Mouse (Mus musculus) liver, embryonic 14.5 days (tissue): ENCODE results near the gene Rabgap1l.

Source experiments
- CTCF ChIP-seq: IDR thresholded peaks from 2 replicates; pipeline ENCODE4 v1.5.1; 2016; ENCODE audit warnings: antibody characterized with exemption, low read depth, control low read depth
- EP300 ChIP-seq: IDR thresholded peaks from 2 replicates; pipeline ENCODE4 v1.6.1; 2016; ENCODE audit warnings: antibody characterized with exemption, low read depth

DNA sequence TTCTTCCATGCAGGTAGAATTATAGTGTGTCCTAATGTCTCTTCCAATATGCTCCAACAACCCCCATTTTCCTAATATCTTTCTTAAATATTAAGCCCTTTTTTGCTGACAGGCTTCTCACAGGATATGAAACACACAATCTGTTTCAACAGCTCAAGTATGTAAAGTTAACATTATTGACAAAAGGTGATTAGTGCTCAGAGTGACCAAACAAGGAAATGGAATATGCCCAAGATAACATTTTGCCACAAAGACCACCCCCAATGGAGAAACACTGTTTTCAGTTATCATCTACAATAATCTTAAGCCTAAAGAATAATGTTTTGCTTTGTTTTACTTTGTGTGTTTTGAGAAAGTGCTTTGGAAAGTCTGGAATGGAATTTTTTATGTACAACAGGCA lies 328.9 kb downstream of the Rabgap1l start:
- TF ChIP-seq EP300 = no peak
- TF ChIP-seq CTCF = no peak
